Mouse (Mus musculus): ENCODE data around the gene Crcp.

The Crcp gene

DNA sequence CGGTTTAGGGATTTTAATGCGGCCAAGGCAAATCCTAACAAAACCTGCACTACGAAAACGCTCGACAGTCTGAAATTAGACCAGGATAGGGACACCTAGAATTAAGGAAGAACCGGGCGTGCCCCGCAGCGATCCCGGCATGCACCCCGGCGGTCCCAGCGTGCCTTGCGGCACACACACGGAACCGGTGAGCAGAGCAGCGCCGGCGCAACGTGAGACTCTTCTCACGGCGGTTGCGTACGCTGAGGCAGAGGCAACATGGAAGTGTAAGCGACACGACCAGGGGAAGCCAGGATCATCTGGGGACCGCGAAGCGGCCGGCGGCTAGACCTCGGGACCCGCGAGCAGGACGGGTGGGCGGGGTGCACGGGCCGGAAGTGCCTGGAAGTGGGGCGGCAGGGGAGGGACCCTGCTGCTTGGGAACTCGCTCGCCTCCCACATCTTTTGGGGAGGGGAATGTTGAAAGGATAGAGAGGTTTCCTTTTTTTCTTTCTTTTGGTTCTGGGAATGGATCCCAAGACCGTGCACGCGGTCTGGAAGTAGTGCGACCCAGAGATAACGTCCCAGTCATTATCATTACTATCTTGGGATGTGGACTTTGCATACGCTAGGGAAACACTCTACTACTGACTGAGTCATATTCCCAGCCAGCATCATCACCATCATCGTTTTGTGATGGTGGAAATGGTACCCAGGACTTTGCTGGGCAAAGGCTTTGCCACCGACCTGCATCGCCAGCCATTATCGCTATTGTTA is at the start of gene Crcp, which contains the start of gene Asl:
Gene Crcp, plus strand, starts transcription at position 149 of the 756 bp plus-strand sequence.
Gene Asl, minus strand, starts transcription at position 106 of the 756 bp plus-strand sequence.
- peak; percentile 90 to 93 for DNase-seq

DNA sequence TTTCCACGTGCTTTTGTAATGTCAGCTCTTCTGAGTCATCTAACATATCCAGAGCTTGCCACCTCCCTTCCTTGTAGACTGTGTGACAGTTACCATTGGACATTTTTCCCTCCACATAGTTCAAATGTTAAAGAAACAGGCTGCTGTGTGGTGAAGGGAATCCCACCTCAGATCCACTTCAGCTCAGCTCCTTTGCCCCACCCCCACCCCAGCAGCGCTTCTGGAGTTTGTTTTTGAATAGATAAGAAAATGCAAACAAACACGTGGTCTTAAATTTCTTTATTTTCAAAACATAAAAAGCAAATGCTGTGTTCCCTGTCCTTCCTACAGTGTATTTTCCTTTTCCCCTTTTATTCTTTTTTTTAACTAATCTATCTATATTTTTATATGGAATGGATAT is 48.9 kb upstream of the Crcp start:
- DNase-seq, result no peak

DNA sequence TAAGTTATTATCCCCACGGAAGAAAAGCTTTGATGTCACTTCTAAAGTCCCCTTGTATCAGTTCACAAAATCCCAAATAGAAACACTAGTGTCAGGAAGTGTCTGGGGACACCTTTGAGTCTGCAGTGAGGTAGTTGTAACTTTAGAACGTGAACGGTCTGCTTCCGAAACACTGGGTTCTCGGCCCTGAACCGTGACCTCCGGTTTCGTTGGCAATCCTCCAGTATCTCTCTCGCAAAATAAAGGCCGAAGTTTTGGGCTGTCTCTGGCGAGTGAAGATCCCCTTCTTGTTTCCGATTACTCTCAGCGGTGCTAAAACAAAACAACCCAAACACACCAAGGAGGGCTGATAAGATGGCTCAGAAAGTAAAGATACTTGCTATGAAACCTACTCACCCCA is 39.7 kb upstream of the Crcp start:
- no peak for DNase-seq

DNA sequence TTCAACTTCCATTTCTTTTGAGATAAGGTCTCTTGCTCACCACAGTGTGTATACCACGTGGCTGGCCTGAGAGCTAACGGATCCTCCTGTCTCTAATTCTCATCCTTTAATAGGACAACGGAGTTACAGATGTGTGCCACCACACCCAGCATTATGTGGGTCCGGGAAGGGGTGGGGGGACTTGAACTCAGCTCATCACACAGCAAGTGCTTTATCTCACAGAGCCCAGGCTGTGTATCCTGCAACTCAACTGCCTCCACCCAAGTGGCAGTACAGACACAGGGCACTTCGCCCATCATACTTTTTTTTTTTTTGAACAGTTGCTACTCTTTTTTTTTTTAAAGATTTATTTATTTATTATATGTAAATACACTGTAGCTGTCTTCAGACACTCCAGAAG is 37.2 kb upstream of the Crcp start:
- DNase-seq, result no peak

DNA sequence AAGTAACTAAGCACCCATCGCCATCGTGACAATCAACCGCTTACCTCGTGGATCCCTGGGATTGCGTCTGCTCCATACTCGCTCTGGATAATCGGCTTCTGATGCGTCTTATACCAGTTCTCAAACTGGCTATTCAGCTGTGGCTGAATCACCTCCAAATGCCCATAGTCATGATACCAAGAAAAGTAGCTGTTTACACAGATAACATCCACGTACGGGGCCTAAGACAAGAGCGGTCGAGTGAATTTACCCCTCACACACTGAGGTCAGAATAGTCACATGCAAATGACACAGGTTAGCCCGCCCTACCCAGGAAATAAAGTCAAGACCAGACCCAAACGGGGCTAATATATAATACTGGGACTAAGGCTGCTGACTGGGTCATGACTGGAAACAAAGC is 35.7 kb upstream of the Crcp start:
- no peak for DNase-seq

DNA sequence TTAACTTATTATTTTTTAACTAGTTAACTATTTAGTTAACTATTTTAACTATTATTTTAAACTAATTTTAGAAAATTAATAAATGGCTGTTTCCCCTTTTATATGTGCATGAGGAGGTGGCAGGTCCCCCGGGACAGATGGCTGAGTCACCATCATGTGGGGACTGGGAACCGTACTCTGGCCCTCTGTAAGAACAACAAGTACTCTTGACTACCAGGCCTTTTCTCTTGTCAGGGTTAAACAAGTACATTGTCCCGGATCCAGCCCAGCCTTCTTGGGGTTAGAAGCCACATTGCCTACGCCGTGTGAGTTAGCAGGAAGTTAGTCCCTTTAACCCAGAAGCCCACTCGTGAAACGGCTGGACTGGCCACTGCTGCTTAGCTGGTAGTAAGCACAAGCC is 34.1 kb upstream of the Crcp start:
- no peak for DNase-seq

DNA sequence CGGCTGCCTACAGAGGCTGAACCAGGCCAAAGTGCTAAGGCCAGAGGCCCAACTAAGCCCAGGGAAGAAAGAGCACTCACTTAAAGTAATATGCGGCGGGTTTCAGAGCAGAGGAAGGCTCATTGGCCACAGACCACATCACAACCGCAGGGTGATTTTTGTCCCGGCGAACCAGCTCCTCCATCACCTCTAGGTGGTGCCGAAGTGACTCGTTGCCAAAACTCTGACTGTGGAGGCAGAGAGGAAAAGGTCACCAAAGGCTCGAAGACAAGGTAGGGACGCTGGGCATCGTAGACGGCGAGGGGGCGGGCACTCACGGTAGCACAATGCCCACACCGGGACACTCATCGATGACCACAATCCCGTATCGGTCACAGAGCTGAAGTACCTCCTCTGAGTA is 31.4 kb upstream of the Crcp start:
- DNase-seq, result peak in 1 of 2 experiments; percentile 18

DNA sequence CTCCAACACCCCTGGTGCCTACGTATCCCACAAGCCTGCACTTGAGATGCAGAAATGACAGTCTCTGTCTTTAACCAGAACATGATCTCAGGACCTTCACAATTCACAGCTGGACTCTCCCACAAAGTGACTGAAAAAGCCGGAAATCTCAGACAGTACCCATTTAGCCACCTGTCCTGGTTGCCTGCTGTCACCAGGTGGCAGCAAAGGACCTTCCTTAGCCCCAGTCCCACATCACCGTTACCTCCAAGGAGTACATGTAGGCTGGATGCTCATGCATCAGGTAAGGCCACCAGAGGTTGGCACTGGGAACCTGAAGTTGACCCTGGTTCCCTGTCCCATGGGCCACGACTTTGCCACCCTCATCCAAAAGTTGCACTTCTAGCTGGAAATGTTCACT is 30.0 kb upstream of the Crcp start:
- DNase-seq, result peak; percentile 75 to 79

DNA sequence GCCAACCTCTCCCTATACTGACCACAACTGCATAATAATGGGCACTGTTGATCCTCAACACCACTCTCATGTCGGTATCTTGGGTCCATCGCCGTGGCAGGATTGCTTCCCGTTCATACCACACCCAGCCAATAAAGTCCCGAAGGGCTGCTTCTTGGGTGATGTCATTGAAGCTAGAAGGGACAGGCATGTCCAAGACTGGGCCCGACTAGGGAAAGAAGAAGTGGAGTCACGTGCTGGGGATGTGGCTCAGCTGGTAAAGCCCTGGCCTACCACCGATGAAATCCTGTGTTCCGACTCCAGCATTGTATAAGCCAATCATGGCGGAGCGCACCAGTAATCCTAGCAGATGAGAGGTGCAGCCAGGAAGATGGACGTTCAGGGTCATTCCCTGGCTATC is 28.4 kb upstream of the Crcp start:
- DNase-seq, result no peak

DNA sequence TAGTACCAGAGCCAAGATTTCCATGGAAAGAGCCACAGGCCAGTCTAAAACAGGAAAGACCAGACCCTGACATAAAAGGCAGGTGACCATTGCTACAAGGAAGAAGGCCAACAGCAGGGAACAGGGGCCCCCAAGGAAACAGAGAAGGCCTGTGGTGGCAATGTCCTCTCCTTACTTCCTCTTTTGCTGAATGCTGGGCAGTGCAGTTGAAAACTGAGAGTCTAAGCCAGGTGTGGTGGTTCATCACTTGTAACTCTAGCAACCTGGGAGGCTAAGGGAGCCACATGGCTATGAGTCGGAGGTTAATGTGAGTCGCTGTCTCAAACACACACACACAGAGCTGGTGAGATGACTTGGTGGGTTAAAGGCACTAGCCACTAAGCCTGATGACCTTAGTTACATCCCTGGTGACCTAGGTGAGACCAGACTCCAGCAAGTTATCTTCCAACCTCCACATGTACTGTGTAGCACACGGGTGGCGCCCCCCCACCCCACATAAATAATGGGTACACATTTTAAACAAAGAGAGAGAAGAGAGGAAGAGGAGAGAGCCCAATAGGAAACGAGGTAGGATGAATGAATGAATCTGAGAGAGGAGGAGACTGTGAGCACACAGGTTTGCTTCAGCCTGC is 27.6 kb upstream of the Crcp start:
- DNase-seq, result no peak

DNA sequence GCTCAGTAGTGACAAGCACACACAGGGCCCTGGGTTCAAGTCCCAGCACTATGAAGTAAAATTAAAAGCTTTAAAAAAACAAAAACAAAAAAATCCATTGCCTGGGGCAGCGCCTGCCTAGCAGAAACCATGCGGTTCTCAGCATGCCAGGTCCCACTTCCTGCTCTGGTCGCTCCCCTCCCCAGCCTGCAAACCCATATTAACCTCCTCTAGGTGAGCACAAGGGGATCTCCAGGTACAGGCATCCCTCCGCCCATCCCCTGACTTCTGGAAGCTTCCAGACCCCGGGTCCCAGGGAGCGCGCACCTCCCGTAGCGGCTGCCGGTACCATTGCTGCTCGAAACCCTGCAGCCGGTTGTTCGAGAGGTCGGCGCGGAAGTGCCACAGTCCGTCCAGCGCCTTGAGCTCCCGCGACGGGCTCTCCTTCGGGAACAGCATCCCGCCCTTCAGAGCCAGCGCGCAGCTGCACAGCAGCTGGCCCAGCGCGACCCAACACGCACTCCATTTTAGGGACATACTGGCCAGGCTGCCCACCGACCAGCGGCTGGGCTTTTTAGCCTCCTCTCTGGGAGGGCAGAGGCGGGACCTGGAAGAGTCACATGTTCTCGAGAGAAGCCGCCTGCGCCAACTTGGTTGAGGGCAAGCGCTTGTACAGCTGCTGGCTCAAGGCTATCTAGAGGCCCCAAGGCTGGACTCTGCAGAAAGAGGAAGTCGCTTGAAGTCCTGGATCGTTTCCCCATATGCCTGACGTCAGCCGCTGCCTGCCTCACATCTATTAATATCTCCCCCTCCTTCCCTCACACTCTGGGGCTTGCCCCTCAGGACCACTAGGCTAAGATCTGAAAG is 26.6 kb upstream of the Crcp start, which contains the start of gene Gusb:
Gene Gusb, minus strand, starts transcription at position 749 of the 846 bp plus-strand sequence.
- DNase-seq, result peak; percentile 79 to 83

DNA sequence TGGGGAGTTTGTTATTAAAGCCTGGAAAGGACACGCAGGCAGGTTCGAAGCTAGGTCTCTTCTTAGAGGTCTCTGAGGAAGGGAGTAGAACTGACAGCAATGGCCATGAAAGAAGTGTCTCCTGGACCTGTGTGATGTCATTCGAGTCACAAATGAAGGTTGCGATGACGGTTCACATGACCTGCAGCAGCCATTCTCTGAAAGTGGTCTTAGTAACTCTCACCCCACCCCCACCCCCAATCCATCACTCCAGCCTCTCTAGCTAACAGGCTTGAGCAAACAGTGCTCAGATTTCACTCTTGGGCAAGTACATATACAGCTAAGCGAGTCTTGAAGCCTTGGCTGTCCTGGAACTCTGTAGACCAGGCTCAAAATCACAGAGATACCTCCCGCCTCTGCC is 25.9 kb upstream of the Crcp start:
- no peak for DNase-seq

DNA sequence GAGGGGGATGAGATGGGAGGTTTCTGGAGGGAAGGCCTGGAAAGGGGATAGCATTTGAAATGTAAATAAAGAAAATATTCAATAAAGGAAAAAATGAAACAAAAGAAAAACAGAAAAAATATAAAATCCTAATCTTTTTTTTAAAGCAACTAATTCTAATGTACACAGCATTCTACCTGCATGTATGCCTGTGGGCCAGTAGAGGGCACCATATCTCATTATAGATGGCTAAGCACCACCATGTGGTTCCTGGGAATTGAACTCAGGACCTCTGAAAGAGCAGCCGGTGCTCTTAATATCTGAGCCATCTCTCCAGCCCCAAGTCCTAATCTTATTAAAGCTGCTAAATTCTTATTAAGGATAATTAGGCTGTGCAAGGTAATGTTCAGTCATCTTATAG is 21.7 kb upstream of the Crcp start:
- no peak for DNase-seq

DNA sequence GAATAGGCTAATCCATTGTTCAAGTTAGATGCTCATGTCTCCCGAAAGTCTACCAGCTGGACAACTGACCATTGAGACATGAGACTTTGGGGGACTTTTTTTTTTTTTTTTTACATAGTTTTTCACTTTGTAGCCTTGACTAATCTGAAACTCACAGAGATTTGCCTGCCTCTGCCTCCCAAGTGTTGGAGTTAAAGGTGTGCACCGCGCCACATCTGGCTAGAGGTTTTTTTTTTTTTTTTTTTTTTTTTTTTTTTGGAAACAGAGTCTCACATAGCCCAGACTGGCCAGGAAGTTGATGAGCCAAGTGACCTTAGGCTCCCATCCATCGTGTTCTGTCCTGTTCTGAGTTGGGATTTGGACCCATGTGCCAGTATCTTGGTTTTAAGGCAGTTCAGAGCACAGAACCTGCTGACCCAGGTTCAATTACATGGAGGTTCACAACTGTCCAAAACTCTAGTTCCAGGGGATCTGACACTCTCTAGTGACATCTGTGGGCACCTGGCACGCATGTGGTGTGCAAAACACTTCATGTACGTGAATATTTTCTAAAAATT is 21.0 kb upstream of the Crcp start:
- no peak for DNase-seq

DNA sequence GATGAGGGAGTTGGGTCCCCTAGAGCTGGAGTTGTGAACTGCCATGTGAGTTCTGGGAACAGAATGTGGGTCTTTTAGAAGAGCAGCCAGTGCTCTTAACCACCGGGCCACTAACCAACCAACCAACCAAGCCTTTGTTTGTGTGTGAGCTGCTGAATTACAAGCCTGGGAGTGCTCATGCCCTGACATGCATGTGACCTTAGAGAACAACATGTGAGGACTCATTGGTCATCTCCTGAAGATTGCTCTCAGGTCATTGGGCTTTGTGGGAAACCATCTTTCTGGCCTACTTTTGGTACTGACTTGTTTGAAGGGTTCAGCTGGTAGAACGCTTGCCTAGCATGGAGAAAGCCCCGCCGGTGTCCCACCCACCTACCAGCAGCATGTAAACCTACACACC is 19.3 kb upstream of the Crcp start:
- DNase-seq, result no peak

DNA sequence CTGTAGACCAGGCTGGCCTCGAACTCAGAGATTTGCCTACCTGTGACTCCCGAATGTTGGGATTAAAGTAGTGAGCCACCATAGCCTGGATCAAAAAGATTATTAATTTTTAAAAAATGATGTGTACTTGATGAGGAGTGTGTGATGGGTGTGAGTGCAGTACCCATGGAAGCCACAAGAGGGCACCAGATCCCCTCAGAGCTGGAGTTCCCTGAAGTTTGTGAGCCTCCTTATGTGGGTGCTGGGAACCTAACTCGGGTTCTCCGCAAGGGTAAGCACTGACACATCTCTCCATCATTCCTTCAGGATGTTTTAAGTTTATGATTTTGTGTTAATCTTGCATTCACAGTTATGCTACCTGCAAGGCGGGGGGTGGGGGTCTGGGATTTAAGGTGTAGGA is 18.1 kb upstream of the Crcp start:
- DNase-seq, result no peak

DNA sequence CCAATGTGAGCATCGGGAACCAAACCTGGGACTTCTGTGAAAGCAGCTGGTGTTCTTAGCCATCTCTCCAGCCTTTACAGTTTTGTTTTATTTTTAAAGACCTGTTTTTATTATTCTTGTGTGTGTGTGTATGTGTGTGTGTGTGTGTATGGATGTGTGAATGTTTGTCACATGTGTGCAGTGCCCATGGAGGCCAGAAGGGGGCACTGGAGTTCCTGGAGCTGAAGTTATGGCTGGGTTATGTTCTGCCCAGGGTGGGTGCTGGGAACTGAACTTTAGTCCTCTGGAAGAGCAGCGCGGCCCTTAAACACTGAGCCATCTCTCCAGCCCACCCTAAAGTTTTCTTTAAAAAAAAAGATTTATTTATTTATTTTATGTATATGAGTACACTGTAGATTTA is 14.0 kb upstream of the Crcp start:
- no peak for DNase-seq

DNA sequence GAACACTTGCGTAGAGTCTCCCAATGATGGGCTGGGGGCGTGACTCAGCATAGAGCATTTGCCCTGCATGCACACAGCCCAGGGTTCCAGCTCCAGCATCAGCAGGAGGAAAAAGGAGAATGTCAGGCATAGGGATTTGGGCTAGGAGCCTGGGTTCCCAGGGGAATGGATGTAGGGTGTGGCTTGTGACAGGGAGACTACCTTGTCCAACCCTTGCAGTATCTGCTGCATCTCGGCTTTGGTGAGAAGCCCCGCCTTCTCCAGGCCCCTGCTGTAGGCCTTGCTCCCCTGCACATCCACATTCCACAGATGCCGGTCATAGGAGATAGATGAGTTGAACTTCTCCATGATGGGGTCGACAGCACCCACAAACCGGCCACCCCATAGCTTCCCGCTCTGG is 9.6 kb upstream of the Crcp start:
- no peak for DNase-seq

DNA sequence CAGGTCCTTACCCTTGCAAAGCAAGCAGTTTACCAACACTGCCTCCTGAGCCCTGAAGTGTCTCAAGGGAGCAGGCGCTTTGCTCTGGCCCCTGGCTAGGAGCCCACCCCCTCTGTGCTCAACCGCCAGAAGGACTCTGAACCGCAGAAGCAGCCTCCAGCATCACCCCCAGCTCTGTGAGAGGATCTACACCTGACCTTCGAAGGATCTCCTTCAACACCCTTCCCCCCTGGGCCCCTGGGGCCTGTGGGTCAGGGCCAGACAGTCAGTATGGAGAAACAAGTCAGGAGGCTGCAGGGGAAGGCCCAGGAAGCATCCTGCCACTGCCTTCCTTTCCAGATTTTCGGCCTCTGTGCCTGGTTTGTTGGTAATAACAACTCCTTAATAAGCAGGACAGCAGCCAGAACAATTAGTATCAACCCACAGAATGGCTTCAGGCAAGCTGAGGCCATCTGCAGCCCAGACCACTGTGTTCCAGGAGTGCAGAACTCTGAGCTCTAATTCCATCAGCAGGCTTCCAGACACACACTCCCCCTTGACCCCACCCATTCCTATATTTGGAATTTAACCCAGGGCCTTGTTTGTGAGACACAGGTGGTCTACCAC is 7.6 kb upstream of the Crcp start:
- DNase-seq, result peak; percentile 58 to 74

DNA sequence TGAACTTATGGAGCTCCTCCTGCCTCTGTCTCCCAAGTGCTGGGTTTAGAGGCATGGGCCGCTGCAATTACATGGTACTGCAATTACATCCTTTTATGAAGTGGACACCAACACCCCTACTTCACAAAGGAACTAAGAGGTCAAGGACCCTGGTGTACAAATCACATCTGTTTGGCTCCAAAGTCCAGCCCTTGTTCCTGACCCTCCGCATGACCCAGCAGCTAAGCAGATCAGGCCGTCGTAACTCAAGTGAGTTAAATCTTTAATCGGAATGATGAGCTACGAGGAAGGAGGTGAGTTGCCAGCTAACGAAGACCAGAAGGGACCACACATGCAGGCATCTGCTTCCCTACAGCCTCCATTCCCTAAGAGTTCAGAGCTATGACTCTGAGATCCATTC is 6.7 kb upstream of the Crcp start:
- no peak for DNase-seq

DNA sequence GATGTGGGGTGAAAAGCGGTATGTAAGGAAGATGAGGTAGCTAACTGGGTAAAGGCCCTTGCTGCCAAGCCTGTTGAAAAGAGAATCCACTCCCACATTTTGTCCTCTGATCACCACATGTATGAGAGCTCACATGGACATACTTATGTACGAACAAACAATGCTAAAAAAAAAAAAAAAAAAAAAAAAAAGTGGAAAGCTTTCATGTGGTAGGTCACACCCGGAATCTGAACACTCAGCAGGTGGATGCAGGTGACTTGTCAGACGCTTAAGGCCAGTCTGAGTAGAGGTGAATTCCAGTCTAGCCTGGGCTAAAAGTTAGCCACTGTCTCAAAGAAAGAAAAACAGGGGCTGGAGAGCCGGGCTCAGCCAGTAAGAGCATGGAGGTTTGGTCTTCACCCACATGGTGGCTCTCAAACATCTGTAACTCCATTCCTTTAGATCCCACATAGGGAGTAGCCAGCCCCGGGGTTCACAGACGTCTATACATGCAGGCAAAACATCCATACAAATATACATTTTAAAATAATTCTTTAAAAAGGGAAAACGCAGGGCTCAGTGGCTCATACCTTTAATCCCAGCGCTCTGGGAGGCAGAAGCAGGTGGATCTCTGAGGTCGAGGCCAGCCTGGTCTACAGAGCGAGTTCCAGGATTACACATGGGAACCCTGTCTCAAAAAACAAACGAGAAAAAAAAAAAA is 5.9 kb upstream of the Crcp start:
- DNase-seq, result no peak
